Mouse (Mus musculus): ENCODE results near the gene Mipol1. TPM values are rescaled to one million over a fixed set of nuclear protein-coding genes. Genes with fewer than 3 reads are reported as not detected.

Mipol1 gene
- polyA plus RNA-seq, 1 experiment, result 0.70 TPM

DNA sequence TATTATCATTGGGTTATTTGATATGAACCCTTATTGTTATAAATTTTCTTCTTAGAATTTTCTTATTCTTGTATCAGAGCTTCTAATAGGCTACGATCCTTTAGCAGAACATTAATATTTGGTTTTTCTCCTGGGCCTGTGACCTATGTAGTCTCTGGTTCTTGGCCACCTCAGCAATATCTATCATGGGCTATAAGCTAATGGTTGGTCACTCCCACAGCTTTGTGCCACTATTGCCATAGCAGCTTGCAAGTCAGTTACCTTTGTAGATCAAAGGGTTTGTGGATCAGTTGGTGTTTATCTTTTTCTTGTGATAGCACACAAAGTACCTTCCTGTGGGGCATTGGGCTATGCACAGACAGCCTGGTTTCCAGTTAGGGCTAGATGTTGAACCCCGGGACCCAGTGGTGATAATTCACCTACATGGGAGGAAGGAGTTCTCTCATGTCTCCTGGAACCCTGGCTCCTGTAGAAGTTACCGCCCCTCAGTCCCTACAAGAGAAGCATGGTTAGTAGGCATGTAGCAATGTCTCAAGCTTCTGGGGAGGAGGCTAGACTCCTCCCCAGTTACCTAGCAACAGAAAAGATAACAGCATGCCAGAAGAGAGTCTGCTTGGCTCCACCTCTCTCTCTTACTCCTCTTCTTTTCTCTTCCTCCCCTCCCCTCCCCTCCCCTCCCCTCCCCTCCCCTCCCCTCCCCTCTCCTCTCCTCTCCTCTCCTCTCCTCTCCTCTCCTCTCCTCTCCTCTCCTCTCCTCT lies 141.7 kb downstream of the Mipol1 start:
- no peaks in the 10 kb centered on the region for H3K27me3 ChIP-seq (ENCODE audit: control insufficient read depth, insufficient read depth, insufficient read length)

GRCm38 (mm10) chr12:57382797-57383196 lies 152.6 kb downstream of the Mipol1 start:
- Histone ChIP-seq H3K79me2 (ENCODE audit: control insufficient read depth, insufficient read depth) (no peaks in the 10 kb centered on the region), H3ac (ENCODE audit: control insufficient read depth, insufficient read length, low read depth) (no peak overlapping the region), H3K27me3 (ENCODE audit: control insufficient read depth, insufficient read depth, insufficient read length) (no peaks in the 10 kb centered on the region), H3K36me3 (ENCODE audit: control insufficient read depth, insufficient read depth) (no peaks in the 10 kb centered on the region), H3K4me3 (ENCODE audit: insufficient read depth, poor library complexity, severe bottlenecking) (no peak overlapping the region), H3K79me3 (ENCODE audit: low read depth) (no peaks in the 10 kb centered on the region)
- TF ChIP-seq CEBPB (IDR thresholded peaks at IDR 0.05; ENCODE audit: low read depth) (no peak), FOSL1 (IDR thresholded peaks at IDR 0.05; ENCODE audit: insufficient read depth, low read length, poor library complexity, severe bottlenecking) (no peak), CTCF (IDR thresholded peaks at IDR 0.05; ENCODE audit: control insufficient read depth, insufficient read depth, insufficient read length) (no peak), MYOD1 (IDR thresholded peaks at IDR 0.05; ENCODE audit: control insufficient read depth, insufficient read length, low read depth) (no peak), USF1 (IDR thresholded peaks at IDR 0.05; ENCODE audit: low read depth) (no peak), MAX (IDR thresholded peaks at IDR 0.05) (no peak), MYOG (IDR thresholded peaks at IDR 0.05; ENCODE audit: control insufficient read depth, extremely low read depth, insufficient read length) (no peak)

More for the DNA sequence above, 141.7 kb downstream of the Mipol1 start:
- Histone ChIP-seq H3ac (ENCODE audit: control insufficient read depth, insufficient read length, low read depth) (no peak overlapping the region), H3K79me2 (ENCODE audit: control insufficient read depth, insufficient read depth) (no peaks in the 10 kb centered on the region), H3K4me3 (ENCODE audit: insufficient read depth, poor library complexity, severe bottlenecking) (no peak overlapping the region), H3K79me3 (ENCODE audit: low read depth) (no peaks in the 10 kb centered on the region), H3K36me3 (ENCODE audit: control insufficient read depth, insufficient read depth) (no peaks in the 10 kb centered on the region)
- TF ChIP-seq MAX (IDR thresholded peaks at IDR 0.05) (no peak), CEBPB (IDR thresholded peaks at IDR 0.05; ENCODE audit: low read depth) (no peak), MYOG (IDR thresholded peaks at IDR 0.05; ENCODE audit: control insufficient read depth, extremely low read depth, insufficient read length) (no peak), USF1 (IDR thresholded peaks at IDR 0.05; ENCODE audit: low read depth) (no peak), MYOD1 (IDR thresholded peaks at IDR 0.05; ENCODE audit: control insufficient read depth, insufficient read length, low read depth) (no peak), CTCF (IDR thresholded peaks at IDR 0.05; ENCODE audit: control insufficient read depth, insufficient read depth, insufficient read length) (no peak), FOSL1 (IDR thresholded peaks at IDR 0.05; ENCODE audit: insufficient read depth, low read length, poor library complexity, severe bottlenecking) (no peak)

DNA sequence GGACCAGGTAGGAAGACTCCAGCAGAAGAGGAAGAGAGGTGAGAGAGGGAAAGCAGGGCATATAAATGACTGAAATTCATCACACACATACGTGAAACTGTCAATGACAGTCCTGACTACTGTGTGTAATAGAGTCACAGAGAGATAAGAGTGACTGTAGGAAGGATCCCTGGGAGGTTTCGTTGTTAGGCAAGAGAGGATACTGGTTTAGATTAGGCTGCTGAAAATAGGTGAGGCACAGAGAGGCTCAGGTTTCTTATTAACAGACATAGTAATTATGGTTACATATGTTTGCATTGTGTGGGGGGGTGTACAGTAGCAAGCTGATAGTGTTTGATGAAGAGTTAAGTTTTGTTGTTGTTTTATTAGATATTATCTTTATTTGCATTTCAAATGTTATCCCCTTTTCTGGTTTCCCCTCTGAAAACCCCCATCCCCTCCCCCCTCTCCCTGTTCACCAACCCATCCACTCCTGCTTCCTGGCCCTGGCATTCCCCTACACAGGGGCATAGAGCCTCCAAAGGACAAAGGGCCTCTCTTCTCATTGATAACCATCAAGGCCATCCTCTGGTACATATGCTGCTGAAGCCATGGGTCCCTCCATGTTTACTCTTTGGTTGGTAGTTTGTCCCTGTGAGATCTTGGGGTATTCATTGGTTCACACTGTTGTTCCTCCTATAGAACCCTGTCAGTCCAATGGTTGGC lies 157.5 kb downstream of the Mipol1 start:
- TF ChIP-seq MAX (IDR thresholded peaks at IDR 0.05) (no peak), CEBPB (IDR thresholded peaks at IDR 0.05; ENCODE audit: low read depth) (no peak), USF1 (IDR thresholded peaks at IDR 0.05; ENCODE audit: low read depth) (no peak)
- Histone ChIP-seq H3K27me3 (ENCODE audit: control insufficient read depth, insufficient read depth, insufficient read length) (no peaks in the 10 kb centered on the region), H3K79me3 (ENCODE audit: low read depth) (no peaks in the 10 kb centered on the region), H3ac (ENCODE audit: control insufficient read depth, insufficient read length, low read depth) (no peak overlapping the region), H3K36me3 (ENCODE audit: control insufficient read depth, insufficient read depth) (no peaks in the 10 kb centered on the region), H3K4me3 (ENCODE audit: insufficient read depth, poor library complexity, severe bottlenecking) (no peak overlapping the region), H3K79me2 (ENCODE audit: control insufficient read depth, insufficient read depth) (no peaks in the 10 kb centered on the region)

DNA sequence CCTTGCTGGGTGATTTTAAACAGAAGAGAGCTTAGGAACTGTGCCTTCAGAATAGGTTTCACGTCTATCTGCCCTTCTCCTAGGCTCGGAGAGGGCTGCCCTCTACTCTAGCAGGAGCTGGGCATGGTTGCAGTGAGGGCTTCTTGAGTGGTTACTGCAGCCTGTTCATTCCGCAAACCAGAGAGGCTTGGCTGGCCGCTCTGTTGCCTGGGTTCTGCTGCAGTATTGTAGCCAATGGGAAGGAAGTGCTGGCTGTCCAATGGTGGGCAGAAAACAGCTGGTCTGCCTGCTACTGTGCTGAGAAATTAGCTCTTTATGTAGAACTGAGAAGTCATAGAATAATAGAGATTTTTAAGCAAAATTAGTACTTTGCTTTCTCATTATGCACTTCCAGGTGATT lies 169.3 kb downstream of the Mipol1 start:
- no peaks in the 10 kb centered on the region for H3K79me3 ChIP-seq (ENCODE audit: low read depth)
- no peaks in the 10 kb centered on the region for H3K27me3 ChIP-seq (ENCODE audit: control insufficient read depth, insufficient read depth, insufficient read length)
- no peak overlapping the region for H3K4me3 ChIP-seq (ENCODE audit: insufficient read depth, poor library complexity, severe bottlenecking)
- TF ChIP-seq MYOD1 (IDR thresholded peaks at IDR 0.05; ENCODE audit: control insufficient read depth, insufficient read length, low read depth) (no peak), FOSL1 (IDR thresholded peaks at IDR 0.05; ENCODE audit: insufficient read depth, low read length, poor library complexity, severe bottlenecking) (no peak), USF1 (IDR thresholded peaks at IDR 0.05; ENCODE audit: low read depth) (no peak), CEBPB (IDR thresholded peaks at IDR 0.05; ENCODE audit: low read depth) (no peak), MYOG (IDR thresholded peaks at IDR 0.05; ENCODE audit: control insufficient read depth, extremely low read depth, insufficient read length) (no peak), CTCF (IDR thresholded peaks at IDR 0.05; ENCODE audit: control insufficient read depth, insufficient read depth, insufficient read length) (no peak), MAX (IDR thresholded peaks at IDR 0.05) (no peak)
- H3K36me3 ChIP-seq (ENCODE audit: control insufficient read depth, insufficient read depth), result no peaks in the 10 kb centered on the region
- H3ac ChIP-seq (ENCODE audit: control insufficient read depth, insufficient read length, low read depth), result no peak overlapping the region
- no peaks in the 10 kb centered on the region for H3K79me2 ChIP-seq (ENCODE audit: control insufficient read depth, insufficient read depth)

DNA sequence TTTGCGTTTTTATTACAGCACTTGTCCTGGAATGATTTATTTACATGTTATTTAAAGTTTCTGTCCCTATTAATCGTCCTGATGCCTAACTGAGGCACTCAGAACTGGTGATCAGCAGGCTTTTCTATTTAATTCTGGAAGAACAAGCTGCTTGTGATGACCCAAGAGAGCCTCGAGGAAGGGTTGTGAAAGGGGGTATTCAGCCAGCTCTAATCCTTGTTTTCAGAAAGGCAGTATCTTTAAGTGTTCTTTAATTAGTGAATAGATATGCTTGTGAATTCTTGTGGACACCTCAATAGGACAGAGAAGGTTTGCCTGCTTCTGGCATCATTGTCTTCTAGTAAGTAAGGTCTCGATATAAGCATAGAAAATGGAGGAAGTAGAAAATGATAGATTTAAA lies 170.0 kb downstream of the Mipol1 start:
- no peaks in the 10 kb centered on the region for H3K79me3 ChIP-seq (ENCODE audit: low read depth)
- H3K4me3 ChIP-seq (ENCODE audit: insufficient read depth, poor library complexity, severe bottlenecking), result no peak overlapping the region
- H3K36me3 ChIP-seq (ENCODE audit: control insufficient read depth, insufficient read depth), result no peaks in the 10 kb centered on the region
- TF ChIP-seq USF1 (IDR thresholded peaks at IDR 0.05; ENCODE audit: low read depth) (no peak), CEBPB (IDR thresholded peaks at IDR 0.05; ENCODE audit: low read depth) (no peak), MAX (IDR thresholded peaks at IDR 0.05) (no peak)
- H3K79me2 ChIP-seq (ENCODE audit: control insufficient read depth, insufficient read depth), result no peaks in the 10 kb centered on the region
- H3K27me3 ChIP-seq (ENCODE audit: control insufficient read depth, insufficient read depth, insufficient read length), result no peaks in the 10 kb centered on the region
- H3ac ChIP-seq (ENCODE audit: control insufficient read depth, insufficient read length, low read depth), result no peak overlapping the region

- TF ChIP-seq MYOD1 (IDR thresholded peaks at IDR 0.05; ENCODE audit: control insufficient read depth, insufficient read length, low read depth) (no peak), MAX (IDR thresholded peaks at IDR 0.05) (no peak), FOSL1 (IDR thresholded peaks at IDR 0.05; ENCODE audit: insufficient read depth, low read length, poor library complexity, severe bottlenecking) (no peak), MYOG (IDR thresholded peaks at IDR 0.05; ENCODE audit: control insufficient read depth, extremely low read depth, insufficient read length) (no peak), CTCF (IDR thresholded peaks at IDR 0.05; ENCODE audit: control insufficient read depth, insufficient read depth, insufficient read length) (no peak), USF1 (IDR thresholded peaks at IDR 0.05; ENCODE audit: low read depth) (no peak), CEBPB (IDR thresholded peaks at IDR 0.05; ENCODE audit: low read depth) (no peak)
- H3K4me3 ChIP-seq (ENCODE audit: insufficient read depth, poor library complexity, severe bottlenecking), result no peak overlapping the region
- H3K36me3 ChIP-seq (ENCODE audit: control insufficient read depth, insufficient read depth), result no peaks in the 10 kb centered on the region
- H3K27me3 ChIP-seq (ENCODE audit: control insufficient read depth, insufficient read depth, insufficient read length), result no peaks in the 10 kb centered on the region
- H3K79me2 ChIP-seq (ENCODE audit: control insufficient read depth, insufficient read depth), result no peaks in the 10 kb centered on the region
- H3K79me3 ChIP-seq (ENCODE audit: low read depth), result no peaks in the 10 kb centered on the region
- H3ac ChIP-seq (ENCODE audit: control insufficient read depth, insufficient read length, low read depth), result no peak overlapping the region
Measured at GRCm38 (mm10) chr12:57401126-57401525, 170.9 kb downstream of the Mipol1 start.
